ENCODE assay signal across 7 mouse cellular contexts in genomic region chr6:145048131-145048997, GRCm38 (mm10). TPM values are rescaled to one million over a fixed set of nuclear protein-coding genes. Genes with fewer than 3 reads are reported as not detected.
DNase-seq lines count a peak whose midpoint lies in the region; ATAC-seq and TF ChIP-seq lines count a peak whose summit lies in the region.

No protein-coding gene starts in this region.

- peaks cover 45% of the 10 kb centered on the region for H3K27me3 ChIP-seq in lung, embryonic 15.5 days
- no peaks in the 10 kb centered on the region for H3K27me3 ChIP-seq in forebrain, postnatal 0 days (ENCODE audit: insufficient read depth, low read length)

- no peak overlapping the region for H3K27ac ChIP-seq in lung, embryonic 15.5 days
- peak overlapping the region; percentile 83 for H3K27ac ChIP-seq in forebrain, postnatal 0 days (ENCODE audit: low read depth, low read length)

- no peak for DNase-seq in lung, adult 18-20 months
- peak; percentile 69 to 72 for DNase-seq in cerebellum, postnatal 14 days
- DNase-seq in forebrain, postnatal 0 days = peak; percentile 64
- peak; percentile 49 to 61 for DNase-seq in left cerebral cortex, adult 18-20 months (ENCODE audit: low spot score in 2 of 2)
- peak; percentile 64 for DNase-seq in neural tube, embryonic 10.5 days (ENCODE audit: extremely low spot score, low spot score)

- ATAC-seq in lung, embryonic 15.5 days (ENCODE audit: borderline replicate concordance, extremely low read depth, low FRiP score, low TSS enrichment) = no peak
- ATAC-seq in forebrain, postnatal 0 days = peak; percentile 59
- ATAC-seq in megakaryocyte progenitor cell, adult 5-6 weeks (replicated peaks; ENCODE audit: poor library complexity) = no peak

- peak overlapping the region; percentile 22; the same call in 1 of the 2 replicates for H3K9ac ChIP-seq in lung, embryonic 15.5 days
- H3K9ac ChIP-seq in forebrain, postnatal 0 days = peak overlapping the region; percentile 82

- peak; percentile 21 for TF ChIP-seq CTCF in forebrain, postnatal 0 days (IDR thresholded peaks at IDR 0.05; ENCODE audit: low read depth)

- H3K4me1 ChIP-seq in lung, embryonic 15.5 days = peaks cover 17% of the 10 kb centered on the region
- H3K4me1 ChIP-seq in forebrain, postnatal 0 days (ENCODE audit: insufficient read depth) = peaks cover 8% of the 10 kb centered on the region; the same call in 1 of the 2 replicates

- H3K4me2 ChIP-seq in lung, embryonic 15.5 days = peak overlapping the region; percentile 99
- peak overlapping the region; percentile 94 for H3K4me2 ChIP-seq in forebrain, postnatal 0 days (ENCODE audit: low read depth)

- H3K9me3 ChIP-seq in lung, embryonic 15.5 days = no peaks in the 10 kb centered on the region
- H3K9me3 ChIP-seq in forebrain, postnatal 0 days (ENCODE audit: low read length) = no peaks in the 10 kb centered on the region

- no peaks in the 10 kb centered on the region for H3K36me3 ChIP-seq in lung, embryonic 15.5 days
- peaks cover 3% of the 10 kb centered on the region; the same call in 1 of the 2 replicates for H3K36me3 ChIP-seq in forebrain, postnatal 0 days (ENCODE audit: insufficient read depth)

- H3K4me3 ChIP-seq in lung, embryonic 15.5 days = peak overlapping the region; percentile 48
- H3K4me3 ChIP-seq in forebrain, postnatal 0 days (ENCODE audit: low read depth, low read length) = peak overlapping the region; percentile 58

- WGBS in lung, embryonic 15.5 days = 2% methylated on average over 64 of the region's 64 CpGs
- 4% methylated on average over 64 of the region's 64 CpGs for WGBS in forebrain, postnatal 0 days

RNA-seq across cellular contexts. Expression of gene Bcat1, which starts 27.6 kb away (rescaled TPM):
- 7.5 and 7.9 TPM in 2 replicates for polyA plus RNA-seq in lung, embryonic 15.5 days (2015; fragmentation: Nextera tagmentation; extraction: Ambion mirVana)
- total RNA-seq in forebrain, postnatal 0 days (2014; rRNA removed) = 97.5 and 97.9 TPM in 2 replicates
- polyA plus RNA-seq in forebrain, postnatal 0 days (2015; fragmentation: Nextera tagmentation; extraction: Ambion mirVana) = 50.7 and 51.5 TPM in 2 replicates
- 10 to 100 TPM; 79.0 to 94.8 TPM for total RNA-seq in left cerebral cortex, adult 18-20 months (2021)
- total RNA-seq in megakaryocyte progenitor cell, adult 5-6 weeks (2015) = 0.27 and 0.29 TPM in 2 replicates
- 1.1 and 1.5 TPM in 2 replicates for total RNA-seq in megakaryocyte progenitor cell, adult 5-6 weeks (2017)

Comparison
In these comparisons a context has a peak if more than half of its experiments do, and no peak if none do; other contexts are left out.
1. DNase-seq: peak in cerebellum, postnatal 14 days (2 of 2), forebrain, postnatal 0 days (single experiment), left cerebral cortex, adult 18-20 months (2 of 2) and neural tube, embryonic 10.5 days (single experiment); none in lung, adult 18-20 months (0 of 2).
2. RNA of gene Bcat1, which starts 27.6 kb away (total RNA-seq): 97.5 to 97.9 TPM in forebrain, postnatal 0 days and 79.0 to 94.8 TPM in left cerebral cortex, adult 18-20 months; 0.27 to 1.5 TPM in megakaryocyte progenitor cell, adult 5-6 weeks; every median in the first group is over 10 times any median in the second.